Mouse (Mus musculus) spleen, adult 12 weeks (tissue): ENCODE measurements around the gene 1700024G13Rik.

Experiments used
- DNase-seq: peaks from one replicate; pipeline ENCODE4 v3.0.0; 2022; ENCODE audit warnings: low spot score

Gene 1700024G13Rik

GRCm38 (mm10) chr14:32332515-32333445 lies 55.4 kb downstream of the 1700024G13Rik start:
- DNase-seq, result no peak

GRCm38 (mm10) chr14:32327366-32327765 lies 60.8 kb downstream of the 1700024G13Rik start:
- DNase-seq, result no peak
